Mouse (Mus musculus) liver, postnatal 0 days (tissue): ENCODE data around the gene Qtrt2.

Experiments used
- CTCF ChIP-seq: sonication (generic); IDR thresholded peaks from 2 replicates; pipeline ENCODE4 v1.5.1; 2016; ENCODE audit warnings: antibody characterized with exemption, low read depth
- EP300 ChIP-seq: IDR thresholded peaks from 2 replicates; pipeline ENCODE4 v1.6.1; 2016; ENCODE audit warnings: antibody characterized with exemption, low read depth, mild to moderate bottlenecking

DNA sequence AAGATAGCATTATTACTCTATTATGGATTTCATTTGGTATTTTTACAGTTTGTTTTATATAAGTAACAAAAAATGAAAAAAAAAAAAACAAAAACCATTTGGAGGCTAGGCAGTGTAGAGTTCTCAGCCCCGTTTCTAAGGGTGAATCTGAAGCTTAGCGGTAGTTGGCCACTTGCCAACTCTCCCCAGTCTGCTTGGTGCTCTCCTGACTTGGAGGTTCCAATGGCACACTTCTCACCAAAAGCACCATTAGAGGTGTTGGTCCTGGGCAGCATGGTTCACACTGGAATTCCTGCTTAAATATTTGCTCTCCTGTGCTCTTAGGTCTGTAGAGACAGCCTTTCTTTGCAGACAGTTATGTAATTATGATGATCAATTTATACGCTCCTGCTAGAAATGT lies 8.8 kb upstream of the Qtrt2 start:
- TF ChIP-seq CTCF, result no peak
- no peak for TF ChIP-seq EP300
